Mouse (Mus musculus): Measurements from ENCODE around the gene 1700029J07Rik.

Gene 1700029J07Rik

DNA sequence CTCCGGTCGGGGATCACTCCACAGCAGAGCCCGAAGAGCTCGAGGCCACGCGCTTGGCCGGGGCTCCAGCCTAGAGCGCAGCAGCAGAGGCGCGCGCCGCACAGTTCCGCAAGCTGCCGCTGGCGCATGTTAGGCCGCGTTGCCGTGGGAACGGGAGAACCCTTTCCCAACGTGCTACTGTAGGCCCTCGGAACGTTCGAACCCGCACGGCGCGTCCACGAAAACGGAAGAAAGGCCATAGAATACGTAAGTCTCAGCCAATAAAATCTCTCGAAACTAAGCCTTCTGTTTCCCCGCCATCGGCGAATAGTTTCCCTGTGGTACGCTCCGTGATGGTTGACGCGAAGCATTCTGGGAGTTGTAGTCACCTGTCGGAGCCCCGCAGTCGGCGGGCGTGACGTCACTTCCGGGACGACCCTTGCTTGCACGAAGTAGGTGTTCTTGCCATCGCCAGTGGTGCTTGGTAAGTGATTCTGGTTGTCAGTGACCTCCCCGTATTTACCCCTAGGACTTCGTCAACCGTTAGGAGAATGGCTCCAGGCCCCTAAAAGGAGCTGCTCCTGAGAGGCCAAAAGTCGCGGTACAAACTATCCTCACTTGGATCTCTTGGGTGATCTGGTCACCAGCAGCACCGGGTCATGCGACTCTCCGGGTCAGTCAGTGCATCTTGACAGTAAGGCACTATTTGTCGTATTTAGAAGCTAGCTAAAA is at the start of gene 1700029J07Rik, which contains the start of gene Ufsp2:
1700029J07Rik (minus strand) TSS at position 127 of the 711 bp plus-strand sequence.
Ufsp2 (plus strand) TSS at position 403 of the 711 bp plus-strand sequence.
- DNase-seq (ENCODE audit: low read depth) = peak; percentile 98

- DNase-seq (ENCODE audit: low read depth) = no peak
Measured at GRCm38 (mm10) chr8:46024392-46024791, 49.3 kb upstream of the 1700029J07Rik start.

DNA sequence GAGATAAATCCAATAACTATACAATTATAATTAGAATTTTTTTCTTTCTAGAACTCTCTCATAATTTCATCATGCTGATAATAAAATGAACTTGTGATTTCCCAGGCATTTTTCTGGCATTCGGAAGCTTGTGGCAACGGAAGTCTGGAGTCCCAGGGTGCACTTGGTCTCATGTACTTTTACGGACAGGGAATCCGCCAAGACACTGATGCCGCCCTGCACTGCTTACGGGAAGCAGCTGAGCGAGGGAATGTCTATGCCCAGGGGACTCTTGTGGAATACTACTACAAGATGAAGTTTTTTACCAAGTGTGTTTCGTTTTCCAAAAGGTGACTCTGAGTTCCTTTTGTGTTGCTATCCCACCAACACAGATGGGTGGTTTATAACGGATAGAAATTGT is 47.7 kb upstream of the 1700029J07Rik start:
- DNase-seq (ENCODE audit: low read depth) = no peak

DNA sequence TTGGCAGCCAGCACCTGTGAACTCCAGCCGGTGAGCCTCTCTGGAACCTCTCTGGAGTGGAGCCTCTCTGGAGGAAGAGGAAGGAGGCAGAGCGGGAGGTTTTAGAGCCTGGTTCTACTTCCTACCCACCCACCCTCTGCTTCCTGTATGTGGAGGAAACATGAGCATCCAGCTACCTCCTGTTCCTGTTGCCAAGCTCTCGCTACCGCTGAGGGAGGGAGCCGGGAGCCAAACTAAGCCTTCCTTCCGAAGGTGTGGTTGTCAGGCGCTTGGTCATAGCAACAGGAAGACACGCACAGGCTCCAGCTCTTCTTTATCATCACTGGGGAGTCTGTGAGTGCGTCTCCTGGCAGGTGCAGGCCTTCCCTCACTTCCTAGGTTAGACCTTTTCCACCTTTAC is 47.2 kb upstream of the 1700029J07Rik start:
- DNase-seq (ENCODE audit: low read depth) = no peak

- DNase-seq (ENCODE audit: low read depth) = no peak
Measured at GRCm38 (mm10) chr8:46010746-46011680, 36.0 kb upstream of the 1700029J07Rik start.

GRCm38 (mm10) chr8:46010306-46010705 is 35.3 kb upstream of the 1700029J07Rik start:
- no peak for DNase-seq (ENCODE audit: low read depth)

- no peak for DNase-seq (ENCODE audit: low read depth)
Measured at GRCm38 (mm10) chr8:46007050-46007672, 32.1 kb upstream of the 1700029J07Rik start.

GRCm38 (mm10) chr8:46005596-46005995 is 30.5 kb upstream of the 1700029J07Rik start, which contains the start of gene Ankrd37:
Ankrd37 (minus strand) TSS chr8:46005707.
- DNase-seq (ENCODE audit: low read depth) = no peak

DNA sequence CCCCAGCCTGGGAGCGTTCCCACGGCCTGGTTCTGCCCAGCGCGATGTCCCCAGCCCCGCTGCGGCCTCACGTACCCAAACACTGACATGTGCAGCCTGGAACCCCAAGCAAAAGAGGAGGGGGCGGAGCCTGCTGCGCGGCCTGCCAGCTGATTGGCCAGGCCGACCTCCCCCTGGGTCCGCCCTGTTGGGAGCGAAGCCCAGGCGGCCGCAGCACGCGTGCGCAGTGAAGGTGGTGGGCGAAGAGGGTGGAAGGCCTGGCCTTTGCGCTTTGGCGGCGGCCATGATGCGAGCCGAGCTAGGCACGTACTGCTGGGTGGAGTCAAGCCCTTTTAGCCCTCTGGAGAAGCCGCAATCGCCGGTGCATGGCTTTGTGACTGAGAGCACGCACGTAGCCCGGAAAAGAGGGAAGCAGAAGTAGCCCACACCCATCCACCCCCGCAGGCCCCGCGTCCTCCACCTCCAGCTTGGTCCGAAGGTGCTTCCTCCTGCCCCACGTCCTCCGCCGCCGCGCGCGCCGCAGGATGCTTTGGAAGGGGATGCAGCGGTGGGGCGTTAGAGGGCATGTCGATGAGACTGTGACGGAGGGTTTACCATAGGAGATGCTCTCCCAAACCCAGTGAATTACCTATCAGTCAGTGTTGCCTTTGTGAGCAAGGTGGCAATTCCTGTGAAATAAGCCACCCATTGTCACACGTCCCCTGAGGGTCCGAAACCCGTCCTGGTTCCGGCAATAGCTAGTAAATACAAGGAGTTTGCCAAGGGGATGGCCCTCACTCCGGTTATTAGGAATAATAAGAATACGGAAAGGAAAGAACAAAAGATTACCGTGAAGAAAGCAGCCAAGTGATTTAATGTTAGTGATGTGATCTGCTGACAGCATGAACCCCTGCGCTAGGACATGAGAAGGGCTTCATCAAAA is 25.0 kb upstream of the 1700029J07Rik start:
- DNase-seq (ENCODE audit: low read depth) = peak; percentile 93

- DNase-seq (ENCODE audit: low read depth) = no peak
Measured at GRCm38 (mm10) chr8:45999138-45999783, 24.2 kb upstream of the 1700029J07Rik start, which contains the start of gene Lrp2bp. Lrp2bp (plus strand) TSS chr8:45999303.

GRCm38 (mm10) chr8:45998228-45998627 is 23.2 kb upstream of the 1700029J07Rik start:
- DNase-seq (ENCODE audit: low read depth) = no peak

DNA sequence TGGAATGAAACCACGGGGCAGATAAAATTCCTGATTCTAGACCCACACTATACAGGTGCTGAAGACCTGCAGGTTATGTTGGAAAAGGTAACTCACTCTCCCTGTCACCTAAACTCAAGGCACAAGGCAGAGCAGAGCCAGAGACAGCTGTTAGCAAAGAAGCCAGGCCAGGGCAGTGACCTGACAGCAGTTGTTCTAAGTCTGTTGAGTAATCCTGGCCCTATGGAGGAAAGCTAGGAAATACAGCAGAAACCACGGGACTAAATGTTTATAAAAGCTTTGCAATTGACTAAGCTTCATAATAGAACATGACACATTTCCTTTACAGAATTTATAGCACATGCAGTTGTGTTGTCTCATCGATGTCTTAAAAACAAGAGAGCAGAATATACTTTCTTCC is 20.5 kb upstream of the 1700029J07Rik start:
- DNase-seq (ENCODE audit: low read depth) = no peak

DNA sequence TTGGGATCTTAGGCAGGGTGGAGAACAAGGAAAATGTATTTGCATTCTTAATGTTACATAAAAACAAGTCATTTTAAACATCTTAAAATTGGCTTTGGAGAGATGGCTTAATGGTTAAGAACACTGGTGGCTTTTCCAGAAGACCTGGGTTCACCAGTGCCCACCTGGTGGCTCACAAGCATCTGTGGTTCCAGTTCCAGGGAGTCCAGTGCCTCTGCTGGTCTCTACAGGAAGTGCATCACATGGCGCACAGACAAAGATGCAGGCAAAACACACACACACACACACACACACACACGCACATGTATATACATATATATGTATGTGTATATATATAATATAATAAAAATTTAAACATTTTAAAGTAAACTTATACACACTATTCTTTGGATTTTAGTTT is 19.1 kb upstream of the 1700029J07Rik start:
- DNase-seq (ENCODE audit: low read depth) = no peak

DNA sequence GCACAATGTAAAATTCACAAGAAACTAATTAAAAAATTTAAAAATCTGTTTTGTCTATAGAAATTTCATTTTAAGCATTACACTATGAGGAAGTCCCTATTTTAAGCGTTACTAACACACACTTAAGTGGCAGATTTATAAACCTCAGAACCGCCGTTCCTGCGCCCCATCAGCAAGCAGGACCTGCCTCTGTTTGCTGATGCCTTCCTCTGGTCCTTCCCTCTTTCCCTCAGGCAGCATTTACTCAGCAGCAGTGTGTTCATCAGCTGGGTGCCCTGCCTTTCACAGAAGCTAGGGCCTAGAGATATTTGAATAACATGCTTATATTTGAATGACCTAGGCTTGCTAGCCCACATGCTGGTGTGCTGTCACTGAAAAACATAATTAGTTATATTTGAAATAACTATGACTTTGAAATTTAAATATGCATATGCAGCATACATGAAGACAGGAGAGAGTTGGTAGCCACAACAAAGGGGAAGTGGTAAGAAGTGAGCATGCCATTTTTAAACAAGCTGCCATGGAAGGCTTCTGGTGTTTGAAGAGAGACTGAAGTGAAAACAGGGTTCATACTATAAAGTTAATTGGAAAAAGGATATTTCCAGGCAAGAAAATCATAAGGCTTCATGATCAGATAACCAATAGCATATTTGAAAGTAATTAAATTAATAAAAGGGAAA is 15.7 kb upstream of the 1700029J07Rik start:
- no peak for DNase-seq (ENCODE audit: low read depth)

DNA sequence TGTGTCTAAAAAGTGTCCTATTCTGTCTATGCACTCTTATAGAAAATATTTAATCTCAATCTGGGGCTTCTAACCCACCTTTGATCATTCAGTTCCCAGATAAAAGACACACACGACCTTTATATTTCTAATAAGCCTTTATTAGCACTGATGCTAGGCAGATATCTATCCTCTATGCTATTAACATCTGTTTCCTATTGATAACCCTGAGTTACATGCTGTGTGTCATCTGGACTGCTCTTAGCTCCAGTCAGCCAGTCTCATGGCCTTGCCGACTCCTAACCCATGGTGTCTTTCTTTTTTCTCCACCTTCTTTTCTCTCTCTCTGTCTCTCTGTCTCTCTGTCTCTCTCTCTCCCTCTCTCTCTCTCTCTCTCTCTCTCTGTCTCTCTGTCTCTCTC is 13.1 kb upstream of the 1700029J07Rik start:
- no peak for DNase-seq (ENCODE audit: low read depth)

GRCm38 (mm10) chr8:45986665-45987064 is 11.6 kb upstream of the 1700029J07Rik start:
- DNase-seq (ENCODE audit: low read depth) = no peak

DNA sequence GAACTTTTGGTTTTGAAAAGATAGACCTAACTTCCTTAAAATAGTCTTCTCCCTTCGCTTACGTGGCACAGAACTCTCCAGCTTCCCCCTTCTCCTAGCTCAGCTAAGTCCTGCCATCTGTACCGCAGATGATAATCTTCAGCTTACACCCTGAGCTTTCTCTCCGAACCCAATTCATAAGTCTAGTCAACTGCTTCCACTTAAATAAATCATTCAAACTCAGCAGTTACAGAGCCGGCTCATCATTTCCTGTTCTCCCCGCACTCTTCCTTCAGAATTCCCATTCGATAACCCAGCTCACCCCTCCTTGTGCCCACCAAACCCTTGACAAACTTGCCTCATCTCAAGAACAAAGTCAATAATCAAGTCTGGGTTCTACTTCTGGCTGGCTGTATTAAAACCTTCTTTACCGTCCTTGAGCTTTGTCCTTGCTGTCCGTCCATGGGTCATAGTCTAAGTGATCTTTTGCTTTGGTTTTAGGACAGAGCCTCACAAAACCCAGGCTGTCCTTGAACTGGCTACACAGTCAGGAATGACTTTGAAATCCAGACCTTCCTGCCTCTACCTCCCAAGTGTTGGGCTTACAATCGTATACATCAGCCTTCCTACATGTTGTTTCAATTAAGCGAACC is 901 bp upstream of the 1700029J07Rik start:
- DNase-seq (ENCODE audit: low read depth) = no peak

- no peak for DNase-seq (ENCODE audit: low read depth)
Measured at GRCm38 (mm10) chr8:45973988-45974505, 1.0 kb downstream of the 1700029J07Rik start.

DNA sequence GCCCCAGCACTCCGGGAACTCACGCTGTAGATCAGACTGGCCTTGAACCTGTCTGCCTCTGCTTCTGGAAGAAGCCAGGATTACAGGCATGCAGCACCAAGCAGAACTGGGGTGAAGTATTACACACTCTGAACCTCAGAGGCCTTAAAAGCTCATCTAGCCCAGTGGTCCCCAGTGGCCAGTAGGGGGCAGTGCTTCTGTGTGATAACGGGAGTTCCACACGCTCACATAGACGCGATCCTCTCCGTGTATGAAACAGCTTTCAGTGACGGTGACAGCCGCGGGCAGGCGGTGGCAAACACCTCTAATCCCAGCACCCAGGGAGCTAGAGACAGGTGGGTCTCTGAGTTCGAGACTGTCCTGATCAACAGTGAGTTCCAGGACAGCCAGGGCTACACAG is 4.2 kb downstream of the 1700029J07Rik start:
- no peak for DNase-seq (ENCODE audit: low read depth)
